Mouse (Mus musculus) liver, embryonic 16.5 days (tissue): ENCODE measurements around the gene S100pbp. TPM values are rescaled to one million over a fixed set of nuclear protein-coding genes. Genes with fewer than 3 reads are reported as not detected.

Source experiments
- ATAC-seq: fragments of 200-750 bp; cut with Nextera tagmentation; 2 replicates; pipeline ENCODE4 v1.8.0; 2017; ENCODE audit warnings: low read depth, mild to moderate bottlenecking, moderate number of reproducible peaks, moderate library complexity
- H3K27ac ChIP-seq: fragments of 300-500 bp; sonication (generic); 2 replicates; pipeline ENCODE4 v1.5.1; 2014; ENCODE audit warnings: mild to moderate bottlenecking, low read length
- H3K27me3 ChIP-seq: fragments of 300-500 bp; sonication (generic); 2 replicates; pipeline ENCODE4 v1.6.1; 2014; ENCODE audit warnings: low read depth, low read length, mixed read lengths; ENCODE audit not compliant: control insufficient read depth, insufficient read depth
- H3K36me3 ChIP-seq: fragments of 300-500 bp; sonication (generic); 2 replicates; pipeline ENCODE4 v1.6.1; 2014; ENCODE audit warnings: mild to moderate bottlenecking; ENCODE audit not compliant: control insufficient read depth, insufficient read depth
- H3K4me1 ChIP-seq: fragments of 300-500 bp; sonication (generic); 2 replicates; pipeline ENCODE4 v1.6.1; 2014; ENCODE audit warnings: low read depth, low read length, mixed read lengths; ENCODE audit not compliant: control insufficient read depth
- H3K4me2 ChIP-seq: fragments of 300-500 bp; sonication (generic); 2 replicates; pipeline ENCODE4 v1.6.1; 2014; ENCODE audit warnings: low read depth, low read length, mixed read lengths
- H3K4me3 ChIP-seq: fragments of 300-500 bp; sonication (generic); 2 replicates; pipeline ENCODE4 v1.5.1; 2014; ENCODE audit warnings: low read depth, mild to moderate bottlenecking, low read length
- H3K9ac ChIP-seq: fragments of 300-500 bp; sonication (generic); 2 replicates; pipeline ENCODE4 v1.6.1; 2014; ENCODE audit warnings: low read depth, low read length
- H3K9me3 ChIP-seq: fragments of 300-500 bp; sonication (generic); replicated peaks from 2 replicates; pipeline ENCODE4 v1.6.1; 2016; ENCODE audit warnings: low read length; ENCODE audit not compliant: control insufficient read depth
- WGBS: fragments of 180-500 bp; shearing (Covaris S2); extraction: QIAGEN DNeasy Blood & Tissue Kit; methylation state at CpG from one replicate; pipeline ENCODE4 v1.1.7; 2014; ENCODE audit not compliant: insufficient replicate concordance; 5-methylcytosine and 5-hydroxymethylcytosine counted together
- polyA plus RNA-seq: library from polyadenylated mRNA; unstranded; fragments of >200 nt; fragmentation: Nextera tagmentation; extraction: Ambion mirVana; gene quantifications from 2 replicates; pipeline ENCODE4 v1.2.1, GENCODE M21; 2015

Gene S100pbp
- polyA plus RNA-seq, 1 experiment from 2014 or later, result 6.1 TPM

- 74% methylated on average over 14 of the region's 14 CpGs for WGBS
- Histone ChIP-seq H3K4me3 (no peak overlapping the region), H3K9me3 (no peaks in the 10 kb centered on the region), H3K27ac (no peak overlapping the region), H3K27me3 (peaks cover 44% of the 10 kb centered on the region), H3K9ac (no peak overlapping the region), H3K4me1 (peaks cover 3% of the 10 kb centered on the region), H3K36me3 (no peaks in the 10 kb centered on the region), H3K4me2 (no peak overlapping the region)
- ATAC-seq, result no peak
Measured at GRCm38 (mm10) chr4:129117720-129118510, 71.6 kb downstream of the S100pbp start.

- H3K27me3 ChIP-seq, result peaks cover 33% of the 10 kb centered on the region
- no peak overlapping the region for H3K27ac ChIP-seq
- no peak for ATAC-seq
- H3K4me3 ChIP-seq, result no peak overlapping the region
- WGBS, result 72% methylated on average over 8 of the region's 8 CpGs
- no peaks in the 10 kb centered on the region for H3K9me3 ChIP-seq
- H3K4me1 ChIP-seq, result peaks cover 3% of the 10 kb centered on the region
- H3K9ac ChIP-seq, result no peak overlapping the region
- no peaks in the 10 kb centered on the region for H3K36me3 ChIP-seq
- no peak overlapping the region for H3K4me2 ChIP-seq
Measured at GRCm38 (mm10) chr4:129116703-129117102, 72.8 kb downstream of the S100pbp start.

- no peaks in the 10 kb centered on the region for H3K4me1 ChIP-seq
- no peak overlapping the region for H3K9ac ChIP-seq
- 28% methylated on average over 28 of the region's 28 CpGs for WGBS
- no peaks in the 10 kb centered on the region for H3K36me3 ChIP-seq
- H3K4me3 ChIP-seq, result no peak overlapping the region
- H3K27me3 ChIP-seq, result peaks cover 1% of the 10 kb centered on the region; the same call in 1 of the 2 replicates
- no peak overlapping the region for H3K4me2 ChIP-seq
- no peak overlapping the region for H3K27ac ChIP-seq
- H3K9me3 ChIP-seq, result no peaks in the 10 kb centered on the region
- peak; percentile 42; the same call in 1 of the 2 replicates for ATAC-seq
Measured at GRCm38 (mm10) chr4:129113083-129113988, 76.2 kb downstream of the S100pbp start.

- Histone ChIP-seq H3K9me3 (no peaks in the 10 kb centered on the region), H3K27ac (no peak overlapping the region), H3K4me3 (no peak overlapping the region), H3K27me3 (no peaks in the 10 kb centered on the region; the same call in 1 of the 2 replicates), H3K9ac (no peak overlapping the region), H3K36me3 (no peaks in the 10 kb centered on the region), H3K4me2 (no peak overlapping the region), H3K4me1 (no peaks in the 10 kb centered on the region)
- no peak for ATAC-seq
- 74% methylated on average over 13 of the region's 13 CpGs for WGBS
Measured at GRCm38 (mm10) chr4:129112231-129112630, 77.3 kb downstream of the S100pbp start.

- Histone ChIP-seq H3K4me3 (no peak overlapping the region), H3K4me2 (no peak overlapping the region), H3K27me3 (peaks cover 2% of the 10 kb centered on the region), H3K36me3 (no peaks in the 10 kb centered on the region), H3K9me3 (no peaks in the 10 kb centered on the region), H3K27ac (no peak overlapping the region), H3K4me1 (no peaks in the 10 kb centered on the region), H3K9ac (no peak overlapping the region)
- ATAC-seq, result no peak
- 50% methylated on average over 11 of the region's 11 CpGs for WGBS
Measured at GRCm38 (mm10) chr4:129111350-129111749, 78.2 kb downstream of the S100pbp start.

- Histone ChIP-seq H3K36me3 (no peaks in the 10 kb centered on the region), H3K9ac (no peak overlapping the region), H3K4me3 (no peak overlapping the region), H3K27ac (no peak overlapping the region), H3K9me3 (no peaks in the 10 kb centered on the region), H3K27me3 (peaks cover 7% of the 10 kb centered on the region), H3K4me2 (no peak overlapping the region), H3K4me1 (no peaks in the 10 kb centered on the region)
- WGBS, result 76% methylated on average over 6 of the region's 6 CpGs
- no peak for ATAC-seq
Measured at GRCm38 (mm10) chr4:129110804-129111203, 78.7 kb downstream of the S100pbp start.

GRCm38 (mm10) chr4:129108624-129109023, 80.9 kb downstream of the S100pbp start:
- Histone ChIP-seq H3K4me1 (no peaks in the 10 kb centered on the region), H3K27me3 (peaks cover 27% of the 10 kb centered on the region), H3K4me3 (no peak overlapping the region), H3K36me3 (no peaks in the 10 kb centered on the region), H3K4me2 (no peak overlapping the region), H3K9me3 (no peaks in the 10 kb centered on the region), H3K27ac (no peak overlapping the region), H3K9ac (no peak overlapping the region)
- no peak for ATAC-seq
- 80% methylated on average over 7 of the region's 7 CpGs for WGBS

GRCm38 (mm10) chr4:129107348-129107899, 82.1 kb downstream of the S100pbp start:
- Histone ChIP-seq H3K36me3 (no peaks in the 10 kb centered on the region), H3K4me3 (no peak overlapping the region), H3K27me3 (peaks cover 30% of the 10 kb centered on the region), H3K9me3 (no peaks in the 10 kb centered on the region), H3K27ac (no peak overlapping the region), H3K4me2 (no peak overlapping the region), H3K9ac (no peak overlapping the region), H3K4me1 (no peaks in the 10 kb centered on the region)
- ATAC-seq, result no peak
- WGBS, result 46% methylated on average over 10 of the region's 10 CpGs
